Mouse (Mus musculus): ENCODE results near the gene Aqp5. TPM values are rescaled to one million over a fixed set of nuclear protein-coding genes. Genes with fewer than 3 reads are reported as not detected.
A peak's percentile ranks its signal among the peaks of the same experiment; 100 is the strongest.

Aqp5 gene
- total RNA-seq, 1 experiment = 2.9 TPM

GRCm38 (mm10) chr15:99568682-99569081 is 21.9 kb upstream of the Aqp5 start:
- H3K4me1 ChIP-seq (ENCODE audit: control insufficient read depth in 2 of 2, insufficient read depth in 2 of 2, low read length in 2 of 2, poor library complexity in 1 of 2) = peaks cover 2 to 21% of the 10 kb centered on the region in 2 experiments; a peak in 2 of 4 replicates
- no peaks in the 10 kb centered on the region for H3K36me3 ChIP-seq (ENCODE audit: control insufficient read depth, insufficient read depth, low read length, poor library complexity, severe bottlenecking)
- no peak overlapping the region for H3K27ac ChIP-seq (ENCODE audit: insufficient read depth, low read depth, low read length, poor library complexity, severe bottlenecking)
- TF ChIP-seq CHD2 (IDR thresholded peaks at IDR 0.05; ENCODE audit: low read depth, low read length) = no peak
- no peak for TF ChIP-seq MAFK (IDR thresholded peaks at IDR 0.05; ENCODE audit: insufficient read depth, low read depth, low read length)
- TF ChIP-seq HCFC1 (IDR thresholded peaks at IDR 0.05; ENCODE audit: borderline replicate concordance, insufficient read depth, low read length) = no peak
- TF ChIP-seq ZC3H11A (IDR thresholded peaks at IDR 0.05; ENCODE audit: borderline replicate concordance, low read depth, low read length) = no peak
- no peak for TF ChIP-seq ZNF384 (IDR thresholded peaks at IDR 0.05; ENCODE audit: low read depth, low read length)
- H3K4me3 ChIP-seq (ENCODE audit: insufficient read depth in 1 of 2, low read depth in 1 of 2, low read length in 2 of 2, poor library complexity in 1 of 2, severe bottlenecking in 1 of 2) = no peak overlapping the region
- no peak for DNase-seq (ENCODE audit: low read depth, low spot score)
- no peaks in the 10 kb centered on the region for H3K9me3 ChIP-seq (ENCODE audit: control insufficient read depth, insufficient read depth, low read depth, low read length)
- H3K9ac ChIP-seq (ENCODE audit: insufficient read depth, low read depth, low read length, poor library complexity, severe bottlenecking) = no peak overlapping the region
- in situ Hi-C loops (cut with MboI; ENCODE audit: low sequenced_read_pairs in 2 of 2, unreplicated experiment in 2 of 2) = no loop called here

- Histone ChIP-seq H3K4me1 (ENCODE audit: control insufficient read depth in 2 of 2, insufficient read depth in 2 of 2, low read length in 2 of 2, poor library complexity in 1 of 2) (peaks cover 0 to 18% of the 10 kb centered on the region in 2 experiments; a peak in 2 of 4 replicates), H3K4me3 (ENCODE audit: insufficient read depth in 1 of 2, low read depth in 1 of 2, low read length in 2 of 2, poor library complexity in 1 of 2, severe bottlenecking in 1 of 2) (no peak overlapping the region), H3K9ac (ENCODE audit: insufficient read depth, low read depth, low read length, poor library complexity, severe bottlenecking) (no peak overlapping the region), H3K9me3 (ENCODE audit: control insufficient read depth, insufficient read depth, low read depth, low read length) (no peaks in the 10 kb centered on the region), H3K27ac (ENCODE audit: insufficient read depth, low read depth, low read length, poor library complexity, severe bottlenecking) (no peak overlapping the region), H3K36me3 (ENCODE audit: control insufficient read depth, insufficient read depth, low read length, poor library complexity, severe bottlenecking) (no peaks in the 10 kb centered on the region)
- DNase-seq (ENCODE audit: low read depth, low spot score) = no peak
- in situ Hi-C loops (cut with MboI; ENCODE audit: low sequenced_read_pairs in 2 of 2, unreplicated experiment in 2 of 2) = no loop called here
- TF ChIP-seq HCFC1 (IDR thresholded peaks at IDR 0.05; ENCODE audit: borderline replicate concordance, insufficient read depth, low read length) = no peak
- no peak for TF ChIP-seq ZC3H11A (IDR thresholded peaks at IDR 0.05; ENCODE audit: borderline replicate concordance, low read depth, low read length)
- TF ChIP-seq CHD2 (IDR thresholded peaks at IDR 0.05; ENCODE audit: low read depth, low read length) = no peak
- no peak for TF ChIP-seq MAFK (IDR thresholded peaks at IDR 0.05; ENCODE audit: insufficient read depth, low read depth, low read length)
- TF ChIP-seq ZNF384 (IDR thresholded peaks at IDR 0.05; ENCODE audit: low read depth, low read length) = no peak
These were observed 21.5 kb upstream of the Aqp5 start for GRCm38 (mm10) chr15:99569123-99569522.

GRCm38 (mm10) chr15:99578802-99579485 is 11.6 kb upstream of the Aqp5 start, which contains the start of gene Aqp2:
TSS of gene Aqp2 (plus strand) at chr15:99579055.
- Histone ChIP-seq H3K4me3 (ENCODE audit: insufficient read depth in 1 of 2, low read depth in 1 of 2, low read length in 2 of 2, poor library complexity in 1 of 2, severe bottlenecking in 1 of 2) (0 out of 4 replicates have a peak within 1 kb of the TSS, but pooled peaks of 1 of the 2 experiments have one; percentile 0), H3K9ac (ENCODE audit: insufficient read depth, low read depth, low read length, poor library complexity, severe bottlenecking) (no peak within 1 kb of the TSS), H3K4me1 (ENCODE audit: control insufficient read depth in 2 of 2, insufficient read depth in 2 of 2, low read length in 2 of 2, poor library complexity in 1 of 2) (peaks cover 3 to 6% of the 10 kb centered on the region in 2 experiments; a peak in 1 of 4 replicates), H3K9me3 (ENCODE audit: control insufficient read depth, insufficient read depth, low read depth, low read length) (no peaks in the 10 kb centered on the region), H3K36me3 (ENCODE audit: control insufficient read depth, insufficient read depth, low read length, poor library complexity, severe bottlenecking) (no peaks in the 10 kb centered on the region), H3K27ac (ENCODE audit: insufficient read depth, low read depth, low read length, poor library complexity, severe bottlenecking) (no peak within 1 kb of the TSS)
- in situ Hi-C loops (cut with MboI; ENCODE audit: low sequenced_read_pairs in 2 of 2, unreplicated experiment in 2 of 2) = no loop called here
- no peak for DNase-seq (ENCODE audit: low read depth, low spot score)
- TF ChIP-seq CHD2 (IDR thresholded peaks at IDR 0.05; ENCODE audit: low read depth, low read length) (no peak), HCFC1 (IDR thresholded peaks at IDR 0.05; ENCODE audit: borderline replicate concordance, insufficient read depth, low read length) (no peak), ZC3H11A (IDR thresholded peaks at IDR 0.05; ENCODE audit: borderline replicate concordance, low read depth, low read length) (no peak), ZNF384 (IDR thresholded peaks at IDR 0.05; ENCODE audit: low read depth, low read length) (no peak), MAFK (IDR thresholded peaks at IDR 0.05; ENCODE audit: insufficient read depth, low read depth, low read length) (no peak)

- H3K9ac ChIP-seq (ENCODE audit: insufficient read depth, low read depth, low read length, poor library complexity, severe bottlenecking) = peak overlapping the region; percentile 40
- no peak for DNase-seq (ENCODE audit: low read depth, low spot score)
- in situ Hi-C loops (cut with MboI; ENCODE audit: low sequenced_read_pairs in 2 of 2, unreplicated experiment in 2 of 2) = no loop called here
- peaks cover 7 to 18% of the 10 kb centered on the region in 2 experiments; a peak in 3 of 4 replicates for H3K4me1 ChIP-seq (ENCODE audit: control insufficient read depth in 2 of 2, insufficient read depth in 2 of 2, low read length in 2 of 2, poor library complexity in 1 of 2)
- TF ChIP-seq HCFC1 (IDR thresholded peaks at IDR 0.05; ENCODE audit: borderline replicate concordance, insufficient read depth, low read length) = no peak
- TF ChIP-seq MAFK (IDR thresholded peaks at IDR 0.05; ENCODE audit: insufficient read depth, low read depth, low read length) = no peak
- no peak for TF ChIP-seq CHD2 (IDR thresholded peaks at IDR 0.05; ENCODE audit: low read depth, low read length)
- TF ChIP-seq ZC3H11A (IDR thresholded peaks at IDR 0.05; ENCODE audit: borderline replicate concordance, low read depth, low read length) = no peak
- no peak for TF ChIP-seq ZNF384 (IDR thresholded peaks at IDR 0.05; ENCODE audit: low read depth, low read length)
- no peaks in the 10 kb centered on the region for H3K9me3 ChIP-seq (ENCODE audit: control insufficient read depth, insufficient read depth, low read depth, low read length)
- H3K4me3 ChIP-seq (ENCODE audit: insufficient read depth in 1 of 2, low read depth in 1 of 2, low read length in 2 of 2, poor library complexity in 1 of 2, severe bottlenecking in 1 of 2) = peak overlapping the region; percentile 47 to 65
- no peaks in the 10 kb centered on the region for H3K36me3 ChIP-seq (ENCODE audit: control insufficient read depth, insufficient read depth, low read length, poor library complexity, severe bottlenecking)
- H3K27ac ChIP-seq (ENCODE audit: insufficient read depth, low read depth, low read length, poor library complexity, severe bottlenecking) = no peak overlapping the region
These were observed 6.9 kb upstream of the Aqp5 start for GRCm38 (mm10) chr15:99583463-99584344.
